Mouse (Mus musculus) embryonic fibroblast, embryonic 13.5 days (primary cell): ENCODE data around the gene Entpd6. TPM values are rescaled to one million over a fixed set of nuclear protein-coding genes. Genes with fewer than 3 reads are reported as not detected.

ENCODE experiments used
- H3K27ac ChIP-seq: 2 replicates; pipeline ENCODE4 v1.5.1; 2012; ENCODE audit warnings: low read length, control low read depth, inconsistent platforms; ENCODE audit not compliant: insufficient read depth
- H3K4me1 ChIP-seq: 2 replicates; pipeline ENCODE4 v1.6.1; 2011; ENCODE audit warnings: low read length; ENCODE audit not compliant: control insufficient read depth, insufficient read depth
- H3K4me3 ChIP-seq: 2 replicates; pipeline ENCODE4 v1.5.1; 2011; ENCODE audit warnings: mild to moderate bottlenecking, control low read depth, low read length; ENCODE audit not compliant: insufficient read depth
- CTCF ChIP-seq: IDR thresholded peaks from 2 replicates; pipeline ENCODE4 v1.5.1; 2011; ENCODE audit warnings: mild to moderate bottlenecking, control low read depth, low read length, moderate library complexity, borderline replicate concordance; ENCODE audit not compliant: insufficient read depth
- POLR2A ChIP-seq: IDR thresholded peaks from 2 replicates; pipeline ENCODE4 v1.6.1; 2011; ENCODE audit warnings: low read depth, mild to moderate bottlenecking, control low read depth, low read length, moderate library complexity
- polyA plus RNA-seq: library from polyadenylated mRNA; stranded (reverse); fragments of >200 nt; gene quantifications from 2 replicates; pipeline ENCODE4 v1.2.4, GENCODE M21; 2011; ENCODE audit warnings: low read depth; ENCODE audit not compliant: missing spikeins, insufficient read length

The Entpd6 gene
- polyA plus RNA-seq, 1 experiment = 9.7 TPM

DNA sequence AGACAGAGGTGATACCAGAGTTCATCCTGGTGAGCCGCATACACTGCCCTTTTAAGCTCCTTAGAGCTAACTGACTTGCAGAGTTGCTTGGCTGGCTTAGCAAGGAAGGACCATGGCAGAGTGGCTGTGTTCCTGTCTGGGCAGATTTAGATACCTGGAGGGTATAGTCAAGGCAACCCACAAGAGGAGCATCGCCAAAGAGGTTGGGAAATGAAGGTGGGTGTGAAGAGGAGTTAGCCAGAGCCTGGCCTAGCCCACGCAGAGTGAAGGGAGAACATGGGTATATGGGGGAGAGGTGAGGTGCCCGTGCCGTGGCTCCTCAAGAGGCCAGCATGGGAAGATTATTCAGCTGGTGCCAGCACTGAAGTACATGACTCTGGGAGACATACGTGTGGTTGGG is 64.0 kb downstream of the Entpd6 start:
- Histone ChIP-seq H3K4me3 (no peak overlapping the region), H3K4me1 (no peaks in the 10 kb centered on the region), H3K27ac (no peak overlapping the region)
- no peak for TF ChIP-seq CTCF
- no peak for TF ChIP-seq POLR2A

DNA sequence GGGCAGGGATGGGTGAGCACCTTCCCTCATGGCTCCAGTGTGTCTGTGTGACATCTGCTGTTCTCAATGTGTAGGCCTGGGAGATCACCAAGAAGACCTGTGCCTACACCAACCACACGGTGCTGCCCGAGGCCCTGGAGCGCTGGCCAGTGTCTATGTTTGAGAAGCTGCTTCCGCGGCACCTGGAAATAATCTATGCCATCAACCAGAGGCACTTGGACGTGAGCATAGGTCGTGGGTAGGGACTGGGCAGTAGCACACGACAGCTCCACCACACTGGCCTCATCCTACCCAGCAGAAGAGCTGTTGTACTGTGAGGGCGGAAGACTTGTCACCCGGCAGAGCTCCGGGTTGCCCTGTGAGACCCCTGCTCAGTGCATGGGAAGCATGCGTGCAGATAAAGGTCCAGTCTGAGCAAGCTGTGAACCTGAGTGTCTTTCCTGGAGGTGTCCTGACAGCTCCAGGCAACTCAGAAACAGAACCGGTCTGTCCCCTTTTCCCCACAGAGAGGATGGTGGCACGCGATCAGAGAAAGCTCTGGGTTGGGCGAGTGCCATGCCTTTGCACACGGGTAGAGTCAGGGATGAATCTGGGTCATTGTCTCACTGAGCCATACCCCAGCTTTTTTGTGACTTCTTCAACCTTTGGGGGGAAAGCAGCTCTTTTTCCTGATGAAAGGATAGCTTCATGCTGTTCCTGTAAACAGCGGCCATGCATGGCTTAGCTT is 68.0 kb downstream of the Entpd6 start:
- TF ChIP-seq POLR2A (no peak), CTCF (no peak)
- no peak overlapping the region for H3K4me3 ChIP-seq
- H3K4me1 ChIP-seq = no peaks in the 10 kb centered on the region
- no peak overlapping the region for H3K27ac ChIP-seq

DNA sequence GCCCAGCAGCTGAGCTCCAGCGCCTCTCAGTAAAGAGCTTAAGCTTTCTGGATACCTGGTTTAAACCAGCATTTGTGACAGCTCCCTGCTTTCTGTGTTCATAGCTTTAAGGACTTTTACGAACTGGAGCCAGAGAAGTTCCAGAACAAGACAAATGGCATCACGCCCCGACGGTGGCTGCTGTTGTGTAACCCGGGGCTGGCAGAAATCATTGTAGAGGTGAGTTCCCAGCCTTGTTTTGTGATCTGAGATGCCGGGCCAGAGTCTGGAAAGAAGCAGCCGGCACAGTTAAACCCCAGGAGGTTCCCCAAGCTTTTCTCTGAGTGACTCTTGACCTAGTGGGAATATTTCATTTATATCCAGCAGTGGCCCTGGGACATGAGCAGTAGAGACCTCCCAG is 69.9 kb downstream of the Entpd6 start:
- Histone ChIP-seq H3K4me1 (no peaks in the 10 kb centered on the region), H3K27ac (no peak overlapping the region), H3K4me3 (no peak overlapping the region)
- TF ChIP-seq CTCF = no peak
- TF ChIP-seq POLR2A = no peak

DNA sequence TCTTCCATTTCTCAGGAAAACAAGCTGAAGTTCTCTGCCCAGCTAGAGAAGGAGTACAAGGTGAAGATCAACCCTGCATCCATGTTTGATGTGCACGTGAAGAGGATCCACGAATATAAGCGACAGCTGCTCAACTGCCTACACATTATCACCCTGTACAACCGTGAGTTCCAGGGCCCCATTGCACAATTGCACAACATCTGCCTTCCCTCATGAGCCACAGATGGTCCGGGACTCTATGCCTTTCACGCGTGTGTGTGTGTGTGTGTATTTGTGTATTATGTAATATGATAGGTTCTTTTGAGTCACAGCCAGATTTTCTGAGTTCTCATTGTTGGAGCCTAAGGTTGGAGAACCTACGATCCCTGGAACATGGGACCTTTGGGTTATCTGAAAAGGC is 71.9 kb downstream of the Entpd6 start:
- TF ChIP-seq POLR2A = no peak
- TF ChIP-seq CTCF = no peak
- H3K4me1 ChIP-seq = no peaks in the 10 kb centered on the region
- H3K4me3 ChIP-seq = no peak overlapping the region
- H3K27ac ChIP-seq = no peak overlapping the region

Other genes with a start within 250 kb of the Entpd6 start
- gene Cst7, start 178.6 kb upstream of the Entpd6 start, polyA plus RNA-seq = not detected in 2 replicates
- gene Apmap, start 140.5 kb upstream of the Entpd6 start, polyA plus RNA-seq = 15.2 and 19.4 TPM in 2 replicates
- 0.47 TPM in 1 of 2 replicates, not detected in the other for gene Acss1, start 80.5 kb upstream of the Entpd6 start, polyA plus RNA-seq
- not detected in 2 replicates for gene Vsx1, start 59.7 kb upstream of the Entpd6 start, polyA plus RNA-seq
- gene Pygb, start 37.7 kb downstream of the Entpd6 start, polyA plus RNA-seq = 67.4 and 91.7 TPM in 2 replicates
- 47.2 and 57.5 TPM in 2 replicates for gene Abhd12, start 155.7 kb downstream of the Entpd6 start, polyA plus RNA-seq
- gene Gins1, start 156.4 kb downstream of the Entpd6 start, polyA plus RNA-seq = 10.7 and 19.7 TPM in 2 replicates